ENCODE assay signal across 8 mouse cellular contexts in genomic region chr9:38718927-38719441, GRCm38 (mm10). TPM values are rescaled to one million over a fixed set of nuclear protein-coding genes. Genes with fewer than 3 reads are reported as not detected.
DNase-seq lines count a peak whose midpoint lies in the region; ATAC-seq and TF ChIP-seq lines count a peak whose summit lies in the region.

No protein-coding gene starts in this region.

- H3K4me2 ChIP-seq in embryonic facial prominence, embryonic 13.5 days: peak overlapping the region; percentile 69
- H3K4me2 ChIP-seq in limb, embryonic 13.5 days (replicated peaks): peak overlapping the region; percentile 70
- peak overlapping the region; percentile 41 for H3K4me2 ChIP-seq in midbrain, embryonic 14.5 days (ENCODE audit: low read length)

- H3K4me1 ChIP-seq in G1E (ENCODE audit: insufficient read depth, low read depth, low read length): peaks cover 24% of the 10 kb centered on the region
- H3K4me1 ChIP-seq in embryonic facial prominence, embryonic 13.5 days: peaks cover 10% of the 10 kb centered on the region
- H3K4me1 ChIP-seq in limb, embryonic 13.5 days: peaks cover 10% of the 10 kb centered on the region
- H3K4me1 ChIP-seq in midbrain, embryonic 14.5 days (ENCODE audit: control insufficient read depth, insufficient read depth, low read length): 0 out of 2 replicates have a peak, but pooled peaks cover 5% of the 10 kb centered on the region

- DNase-seq in 416B (ENCODE audit: low read depth) (peak; percentile 49), G1E (ENCODE audit: low spot score) (no peak)
- peak; percentile 15 to 24 for DNase-seq in heart, postnatal 14 days
- DNase-seq in midbrain, embryonic 14.5 days: peak; percentile 14
- no peak for DNase-seq in layer of hippocampus, postnatal 36 days
- DNase-seq in urinary bladder, postnatal 25 days (ENCODE audit: low spot score): no peak

- WGBS in embryonic facial prominence, embryonic 13.5 days: 2% methylated on average over 3 of the region's 3 CpGs
- WGBS in limb, embryonic 13.5 days: 4% methylated on average over 3 of the region's 3 CpGs
- 5% methylated on average over 3 of the region's 3 CpGs for WGBS in midbrain, embryonic 14.5 days

- peak overlapping the region; percentile 56; the same call in 1 of the 2 replicates for H3K27ac ChIP-seq in embryonic facial prominence, embryonic 13.5 days
- H3K27ac ChIP-seq in limb, embryonic 13.5 days: no peak overlapping the region
- no peak overlapping the region for H3K27ac ChIP-seq in midbrain, embryonic 14.5 days (replicated peaks; ENCODE audit: low read depth, low read length)

- intact Hi-C loops in heart, postnatal 14 days (cut with DNase I): no loop called here

- peak overlapping the region; percentile 67 for H3K4me3 ChIP-seq in G1E (ENCODE audit: low read depth, low read length)
- peak overlapping the region; percentile 58 for H3K4me3 ChIP-seq in embryonic facial prominence, embryonic 13.5 days
- H3K4me3 ChIP-seq in limb, embryonic 13.5 days: peak overlapping the region; percentile 57
- peak overlapping the region; percentile 30 for H3K4me3 ChIP-seq in midbrain, embryonic 14.5 days (replicated peaks; ENCODE audit: low read depth, low read length)

- no peaks in the 10 kb centered on the region for H3K9me3 ChIP-seq in G1E (replicated peaks)
- no peaks in the 10 kb centered on the region for H3K9me3 ChIP-seq in embryonic facial prominence, embryonic 13.5 days
- no peaks in the 10 kb centered on the region for H3K9me3 ChIP-seq in limb, embryonic 13.5 days
- no peaks in the 10 kb centered on the region for H3K9me3 ChIP-seq in midbrain, embryonic 14.5 days (ENCODE audit: control insufficient read depth, low read length)

- ATAC-seq in G1E (ENCODE audit: extremely low read depth, insufficient number of reproducible peaks, low FRiP score, poor library complexity, severe bottlenecking): peak; percentile 82
- 0 out of 2 replicates have a peak, but pooled peaks have one; percentile 81 for ATAC-seq in embryonic facial prominence, embryonic 13.5 days (ENCODE audit: insufficient number of reproducible peaks, insufficient read depth, low FRiP score, low TSS enrichment, low read depth)
- ATAC-seq in limb, embryonic 13.5 days (ENCODE audit: low FRiP score, low read depth): peak; percentile 62
- no peak for ATAC-seq in midbrain, embryonic 14.5 days (ENCODE audit: low FRiP score, low TSS enrichment)

- peaks cover 12% of the 10 kb centered on the region for H3K36me3 ChIP-seq in G1E (replicated peaks)
- peaks cover 10% of the 10 kb centered on the region; the same call in 1 of the 2 replicates for H3K36me3 ChIP-seq in embryonic facial prominence, embryonic 13.5 days
- peaks cover 9% of the 10 kb centered on the region for H3K36me3 ChIP-seq in limb, embryonic 13.5 days
- no peaks in the 10 kb centered on the region for H3K36me3 ChIP-seq in midbrain, embryonic 14.5 days (ENCODE audit: control insufficient read depth, insufficient read depth, low read length)

- H3K27me3 ChIP-seq in G1E (ENCODE audit: insufficient read depth, low read length): no peaks in the 10 kb centered on the region
- H3K27me3 ChIP-seq in embryonic facial prominence, embryonic 13.5 days: no peaks in the 10 kb centered on the region; the same call in 1 of the 2 replicates
- H3K27me3 ChIP-seq in limb, embryonic 13.5 days: no peaks in the 10 kb centered on the region
- no peaks in the 10 kb centered on the region for H3K27me3 ChIP-seq in midbrain, embryonic 14.5 days (ENCODE audit: control insufficient read depth, insufficient read depth, low read length)

- H3K9ac ChIP-seq in embryonic facial prominence, embryonic 13.5 days: peak overlapping the region; percentile 67
- peak overlapping the region; percentile 56 for H3K9ac ChIP-seq in limb, embryonic 13.5 days
- no peak overlapping the region for H3K9ac ChIP-seq in midbrain, embryonic 14.5 days (replicated peaks; ENCODE audit: low read length)

- TF ChIP-seq CTCF in G1E (IDR thresholded peaks at IDR 0.05; ENCODE audit: low read depth, low read length): no peak

RNA-seq across cellular contexts. Expression of gene Vwa5a, which starts 0.9 kb away (rescaled TPM):
- total RNA-seq in G1E (2014; fragmentation: Nextera tagmentation): 26.8 and 31.5 TPM in 2 replicates
- total RNA-seq in G1E (2017): 62.4 and 66.0 TPM in 2 replicates
- 0.41 and 0.47 TPM in 2 replicates for polyA plus RNA-seq in G1E (2012)
- 19.4 and 22.7 TPM in 2 replicates for polyA plus RNA-seq in embryonic facial prominence, embryonic 13.5 days (2015; fragmentation: Nextera tagmentation; extraction: Ambion mirVana)
- 10 to 100 TPM; 30.5 to 31.7 TPM for total RNA-seq in heart, postnatal 14 days (2021)
- 20.8 and 21.4 TPM in 2 replicates for polyA plus RNA-seq in limb, embryonic 13.5 days (2015; fragmentation: Nextera tagmentation; extraction: Ambion mirVana)
- polyA plus RNA-seq in midbrain, embryonic 14.5 days (2014; fragmentation: Nextera tagmentation; extraction: Ambion mirVana): 3.6 and 7.2 TPM in 2 replicates
- total RNA-seq in layer of hippocampus, postnatal 36 days (2021): 10 to 100 TPM in 1 of 2 experiments, 1 to 10 TPM in 1; 9.3 to 15.3 TPM

RNA-seq across cellular contexts. Expression of gene Olfr919, which starts 15.5 kb away (rescaled TPM):
- total RNA-seq in G1E (2014; fragmentation: Nextera tagmentation): not detected in 2 replicates
- not detected in 2 replicates for total RNA-seq in G1E (2017)
- polyA plus RNA-seq in G1E (2012): not detected in 2 replicates
- not detected in 2 replicates for polyA plus RNA-seq in embryonic facial prominence, embryonic 13.5 days (2015; fragmentation: Nextera tagmentation; extraction: Ambion mirVana)
- not detected for total RNA-seq in heart, postnatal 14 days (2021)
- polyA plus RNA-seq in limb, embryonic 13.5 days (2015; fragmentation: Nextera tagmentation; extraction: Ambion mirVana): not detected in 2 replicates
- polyA plus RNA-seq in midbrain, embryonic 14.5 days (2014; fragmentation: Nextera tagmentation; extraction: Ambion mirVana): not detected in 2 replicates
- total RNA-seq in layer of hippocampus, postnatal 36 days (2021): not detected

RNA-seq across cellular contexts. Expression of gene Olfr920, which starts 33.1 kb away (rescaled TPM):
- 0.15 TPM in 1 of 2 replicates, not detected in the other for total RNA-seq in G1E (2014; fragmentation: Nextera tagmentation)
- total RNA-seq in G1E (2017): 0.11 and 0.12 TPM in 2 replicates
- polyA plus RNA-seq in G1E (2012): not detected in 2 replicates
- 0.04 TPM in 1 of 2 replicates, not detected in the other for polyA plus RNA-seq in embryonic facial prominence, embryonic 13.5 days (2015; fragmentation: Nextera tagmentation; extraction: Ambion mirVana)
- under 1 TPM; 0.07 TPM for total RNA-seq in heart, postnatal 14 days (2021)
- 0.03 TPM in 2 replicates for polyA plus RNA-seq in limb, embryonic 13.5 days (2015; fragmentation: Nextera tagmentation; extraction: Ambion mirVana)
- not detected in 2 replicates for polyA plus RNA-seq in midbrain, embryonic 14.5 days (2014; fragmentation: Nextera tagmentation; extraction: Ambion mirVana)
- total RNA-seq in layer of hippocampus, postnatal 36 days (2021): under 1 TPM in 1 of 2 experiments, not detected in 1; 0.07 TPM

RNA-seq across cellular contexts. Expression of gene Olfr918, which starts 44.6 kb away (rescaled TPM):
- total RNA-seq in G1E (2014; fragmentation: Nextera tagmentation) (not detected in 2 replicates), G1E (2017) (0.11 and 0.17 TPM in 2 replicates)
- polyA plus RNA-seq in G1E (2012): not detected in 2 replicates
- not detected in 2 replicates for polyA plus RNA-seq in embryonic facial prominence, embryonic 13.5 days (2015; fragmentation: Nextera tagmentation; extraction: Ambion mirVana)
- total RNA-seq in heart, postnatal 14 days (2021): not detected
- not detected in 2 replicates for polyA plus RNA-seq in limb, embryonic 13.5 days (2015; fragmentation: Nextera tagmentation; extraction: Ambion mirVana)
- not detected in 2 replicates for polyA plus RNA-seq in midbrain, embryonic 14.5 days (2014; fragmentation: Nextera tagmentation; extraction: Ambion mirVana)
- not detected for total RNA-seq in layer of hippocampus, postnatal 36 days (2021)

RNA-seq across cellular contexts. Expression of gene Olfr917, which starts 53.3 kb away (rescaled TPM):
- total RNA-seq in G1E (2014; fragmentation: Nextera tagmentation) (not detected in 2 replicates), G1E (2017) (0.41 TPM in 1 of 2 replicates, not detected in the other)
- polyA plus RNA-seq in G1E (2012): not detected in 2 replicates
- not detected in 2 replicates for polyA plus RNA-seq in embryonic facial prominence, embryonic 13.5 days (2015; fragmentation: Nextera tagmentation; extraction: Ambion mirVana)
- not detected for total RNA-seq in heart, postnatal 14 days (2021)
- polyA plus RNA-seq in limb, embryonic 13.5 days (2015; fragmentation: Nextera tagmentation; extraction: Ambion mirVana): not detected in 2 replicates
- not detected in 2 replicates for polyA plus RNA-seq in midbrain, embryonic 14.5 days (2014; fragmentation: Nextera tagmentation; extraction: Ambion mirVana)
- total RNA-seq in layer of hippocampus, postnatal 36 days (2021): not detected

Comparison
In these comparisons a context has a peak if more than half of its experiments do, and no peak if none do; other contexts are left out.
1. DNase-seq: peak in 416B (single experiment), heart, postnatal 14 days (2 of 2) and midbrain, embryonic 14.5 days (single experiment); none in G1E (single experiment), layer of hippocampus, postnatal 36 days (0 of 2) and urinary bladder, postnatal 25 days (single experiment).
2. Peak in every context shown above with its lines, with median percentiles within 50 percentile points of each other: H3K4me3 ChIP-seq and H3K4me2 ChIP-seq.